Mouse (Mus musculus): ENCODE data around the gene Adamts20. TPM values are rescaled to one million over a fixed set of nuclear protein-coding genes. Genes with fewer than 3 reads are reported as not detected.
"Not testable (repeated sequence)": the region's sequence is repeated elsewhere in the genome, so short reads cannot be mapped to it uniquely, and the experiment has no call there.

The Adamts20 gene
- polyA plus RNA-seq (2015; fragmentation: Nextera tagmentation; extraction: Ambion mirVana), result 3.4 and 4.9 TPM in 2 replicates

- no peak within 1 kb of the TSS for H3K4me2 ChIP-seq
- no peaks in the 10 kb centered on the region for H3K9me3 ChIP-seq (replicated peaks)
- no peaks in the 10 kb centered on the region for H3K27me3 ChIP-seq
- H3K4me3 ChIP-seq, result no peak within 1 kb of the TSS
- no peaks in the 10 kb centered on the region for H3K36me3 ChIP-seq (ENCODE audit: poor library complexity, severe bottlenecking)
- no peak within 1 kb of the TSS for H3K27ac ChIP-seq
- H3K9ac ChIP-seq, result no peak within 1 kb of the TSS
- ATAC-seq, result no peak
- 83% methylated on average over 11 of the region's 11 CpGs for WGBS
- H3K4me1 ChIP-seq, result no peaks in the 10 kb centered on the region; the same call in 1 of the 2 replicates
These were observed at the start of gene Adamts20 for GRCm38 (mm10) chr15:94465318-94465717. TSS of gene Adamts20 (minus strand) at chr15:94465418.

DNA sequence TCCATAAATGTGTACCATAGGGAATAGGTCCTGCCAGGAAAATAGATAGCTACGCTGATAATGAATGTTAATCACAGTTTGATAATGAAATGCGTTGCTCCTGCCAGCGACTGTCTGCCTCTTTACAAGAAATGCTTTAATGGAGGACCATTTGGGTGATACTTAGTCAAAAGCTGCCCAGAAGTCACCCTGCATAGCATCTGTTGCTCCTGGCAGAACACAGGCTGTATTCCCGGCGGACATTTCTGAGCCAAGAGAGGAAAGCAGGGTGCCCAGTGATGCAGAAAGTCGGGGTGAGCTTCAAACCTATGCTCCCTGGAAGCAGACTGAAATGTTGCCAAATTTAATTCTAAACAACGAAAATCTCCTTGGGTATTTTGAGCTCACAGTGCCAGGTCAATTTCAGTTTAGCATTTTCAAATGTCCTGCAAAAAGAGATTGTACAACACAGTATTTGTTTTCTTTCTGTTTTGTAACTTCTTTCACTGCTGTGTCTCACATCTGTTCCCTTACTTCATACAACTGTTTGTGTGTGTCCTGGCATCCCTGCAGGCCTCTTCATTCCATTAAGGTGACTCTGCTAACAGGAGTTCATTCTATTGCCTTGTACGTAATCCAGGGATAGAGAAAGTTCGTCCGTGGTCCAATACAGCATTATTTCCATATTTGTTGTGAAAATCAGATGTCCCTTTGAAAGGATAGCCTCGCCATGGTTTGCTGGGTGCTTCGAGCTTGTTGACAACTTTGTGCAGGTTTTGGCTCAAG, 38.4 kb upstream of the Adamts20 start:
- Histone ChIP-seq H3K36me3 (ENCODE audit: poor library complexity, severe bottlenecking) (no peaks in the 10 kb centered on the region), H3K4me3 (no peak overlapping the region), H3K27me3 (no peaks in the 10 kb centered on the region), H3K9ac (no peak overlapping the region), H3K27ac (no peak overlapping the region), H3K9me3 (replicated peaks) (no peaks in the 10 kb centered on the region), H3K4me1 (peaks cover 11% of the 10 kb centered on the region), H3K4me2 (no peak overlapping the region)
- 56% methylated on average over 12 of the region's 12 CpGs for whole genome bisulfite sequencing
- peak; percentile 33; the same call in 1 of the 2 replicates for ATAC-seq

- H3K4me2 ChIP-seq, result no peak overlapping the region
- ATAC-seq, result no peak
- WGBS, result 92% methylated on average over 1 of the region's 1 CpGs
- H3K9me3 ChIP-seq (replicated peaks), result no peaks in the 10 kb centered on the region
- H3K36me3 ChIP-seq (ENCODE audit: poor library complexity, severe bottlenecking), result no peaks in the 10 kb centered on the region
- no peak overlapping the region for H3K4me3 ChIP-seq
- H3K9ac ChIP-seq, result no peak overlapping the region
- H3K27me3 ChIP-seq, result no peaks in the 10 kb centered on the region
- no peak overlapping the region for H3K27ac ChIP-seq
- peaks cover 8% of the 10 kb centered on the region for H3K4me1 ChIP-seq
These were observed 34.0 kb upstream of the Adamts20 start for GRCm38 (mm10) chr15:94499260-94499659.

GRCm38 (mm10) chr15:94495936-94496335, 30.7 kb upstream of the Adamts20 start:
- Histone ChIP-seq H3K4me1 (no peaks in the 10 kb centered on the region), H3K9ac (no peak overlapping the region), H3K27ac (no peak overlapping the region), H3K9me3 (replicated peaks) (no peaks in the 10 kb centered on the region), H3K4me2 (no peak overlapping the region), H3K4me3 (no peak overlapping the region), H3K27me3 (no peaks in the 10 kb centered on the region), H3K36me3 (ENCODE audit: poor library complexity, severe bottlenecking) (no peaks in the 10 kb centered on the region)
- WGBS, result 77% methylated on average over 10 of the region's 10 CpGs
- no peak for ATAC-seq

DNA sequence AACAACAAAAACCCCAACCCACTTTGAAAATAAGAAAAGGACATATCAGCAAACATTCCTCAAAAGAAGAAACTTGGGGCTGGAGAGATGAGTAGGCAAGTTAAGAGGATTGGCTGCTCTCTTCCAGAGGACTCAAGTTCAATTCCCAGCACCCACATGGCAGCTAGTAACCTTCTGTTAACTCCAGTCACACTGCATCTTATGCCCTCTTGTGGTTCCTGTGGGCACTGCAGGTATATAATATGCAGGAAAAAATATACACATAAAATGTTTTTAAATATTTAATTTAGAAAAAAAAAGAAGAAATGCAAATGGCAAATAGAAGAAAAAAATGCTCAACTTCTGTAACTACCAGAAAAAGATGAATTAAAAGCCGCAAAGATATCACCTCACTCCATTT, 29.2 kb upstream of the Adamts20 start:
- Histone ChIP-seq H3K4me2 (no peak overlapping the region), H3K9me3 (replicated peaks) (no peaks in the 10 kb centered on the region), H3K36me3 (ENCODE audit: poor library complexity, severe bottlenecking) (no peaks in the 10 kb centered on the region), H3K4me1 (no peaks in the 10 kb centered on the region), H3K27me3 (no peaks in the 10 kb centered on the region), H3K9ac (no peak overlapping the region), H3K27ac (no peak overlapping the region), H3K4me3 (no peak overlapping the region)
- ATAC-seq, result no peak
- 92% methylated on average over 1 of the region's 1 CpGs for WGBS

DNA sequence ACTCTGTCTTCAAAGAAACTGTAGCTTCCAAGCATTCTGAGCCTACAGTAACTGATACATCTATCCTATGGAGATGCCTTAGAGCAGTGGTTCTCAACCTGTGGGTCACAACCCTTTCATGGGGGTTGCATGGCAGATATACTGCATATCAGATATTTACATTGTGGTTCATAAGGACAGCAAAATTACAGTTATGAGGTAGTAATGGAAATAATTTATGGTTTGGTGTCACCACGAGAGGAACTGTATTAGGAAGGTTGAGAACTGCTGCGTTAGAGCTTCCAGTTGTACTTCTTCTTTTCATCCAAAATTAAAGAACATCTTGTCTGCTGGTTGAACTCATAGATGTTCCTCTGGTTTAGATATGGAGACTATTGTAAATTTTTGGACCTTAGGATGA, 24.2 kb upstream of the Adamts20 start:
- Histone ChIP-seq H3K9ac (no peak overlapping the region), H3K27ac (no peak overlapping the region), H3K4me2 (no peak overlapping the region), H3K27me3 (no peaks in the 10 kb centered on the region), H3K36me3 (ENCODE audit: poor library complexity, severe bottlenecking) (no peaks in the 10 kb centered on the region), H3K4me3 (no peak overlapping the region), H3K4me1 (no peaks in the 10 kb centered on the region), H3K9me3 (replicated peaks) (no peaks in the 10 kb centered on the region)
- ATAC-seq, result no peak
- 92% methylated on average over 2 of the region's 2 CpGs for WGBS

DNA sequence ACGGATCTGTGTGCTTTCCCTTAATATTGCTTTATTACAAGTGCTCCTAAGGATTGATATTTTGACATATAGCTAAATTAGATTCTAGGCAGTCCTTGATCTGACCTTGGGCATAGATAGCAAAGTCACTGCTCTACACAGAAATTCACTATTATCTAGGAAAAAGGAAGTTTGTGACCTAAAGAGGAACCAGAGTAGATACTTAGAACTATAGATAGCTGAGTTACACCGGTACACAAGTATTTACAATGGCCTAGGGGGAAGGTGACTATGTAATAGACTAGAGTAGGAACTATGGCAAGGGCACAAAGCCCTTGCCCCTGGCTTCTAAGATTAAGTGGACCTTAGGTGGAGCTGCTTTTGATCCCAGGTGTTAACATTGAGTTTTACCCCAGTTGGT, 22.8 kb upstream of the Adamts20 start:
- H3K9me3 ChIP-seq (replicated peaks); H3K4me1 ChIP-seq; H3K9ac ChIP-seq; H3K36me3 ChIP-seq (ENCODE audit: poor library complexity, severe bottlenecking); H3K27ac ChIP-seq; ATAC-seq; H3K27me3 ChIP-seq; H3K4me3 ChIP-seq; H3K4me2 ChIP-seq: not testable (repeated sequence)
- WGBS, result 94% methylated on average over 2 of the region's 2 CpGs

- H3K4me3 ChIP-seq, result no peak overlapping the region
- no peak overlapping the region for H3K27ac ChIP-seq
- H3K27me3 ChIP-seq, result no peaks in the 10 kb centered on the region
- peak; percentile 73; the same call in 1 of the 2 replicates for ATAC-seq
- H3K4me1 ChIP-seq, result peaks cover 34% of the 10 kb centered on the region
- no peaks in the 10 kb centered on the region for H3K9me3 ChIP-seq (replicated peaks)
- WGBS, result 37% methylated on average over 2 of the region's 2 CpGs
- no peak overlapping the region for H3K4me2 ChIP-seq
- no peak overlapping the region for H3K9ac ChIP-seq
- no peaks in the 10 kb centered on the region for H3K36me3 ChIP-seq (ENCODE audit: poor library complexity, severe bottlenecking)
These were observed 17.3 kb upstream of the Adamts20 start for GRCm38 (mm10) chr15:94482555-94482954.

- H3K27me3 ChIP-seq, result no peaks in the 10 kb centered on the region
- no peak overlapping the region for H3K4me2 ChIP-seq
- no peaks in the 10 kb centered on the region for H3K36me3 ChIP-seq (ENCODE audit: poor library complexity, severe bottlenecking)
- no peak for ATAC-seq
- H3K9ac ChIP-seq, result no peak overlapping the region
- no peaks in the 10 kb centered on the region for H3K9me3 ChIP-seq (replicated peaks)
- H3K4me1 ChIP-seq, result peaks cover 37% of the 10 kb centered on the region
- WGBS, result 95% methylated on average over 4 of the region's 4 CpGs
- H3K27ac ChIP-seq, result no peak overlapping the region
- H3K4me3 ChIP-seq, result no peak overlapping the region
These were observed 15.6 kb upstream of the Adamts20 start for GRCm38 (mm10) chr15:94480792-94481191.

- Histone ChIP-seq H3K9ac (no peak overlapping the region), H3K9me3 (replicated peaks) (no peaks in the 10 kb centered on the region), H3K4me3 (no peak overlapping the region), H3K36me3 (ENCODE audit: poor library complexity, severe bottlenecking) (no peaks in the 10 kb centered on the region), H3K4me2 (no peak overlapping the region), H3K27me3 (no peaks in the 10 kb centered on the region), H3K4me1 (peaks cover 37% of the 10 kb centered on the region), H3K27ac (peak overlapping the region; percentile 44; the same call in 1 of the 2 replicates)
- 79% methylated on average over 5 of the region's 5 CpGs for WGBS
- no peak for ATAC-seq
These were observed 15.0 kb upstream of the Adamts20 start for GRCm38 (mm10) chr15:94480248-94480647.

- no peaks in the 10 kb centered on the region for H3K36me3 ChIP-seq (ENCODE audit: poor library complexity, severe bottlenecking)
- peak overlapping the region; percentile 44; the same call in 1 of the 2 replicates for H3K27ac ChIP-seq
- peaks cover 37% of the 10 kb centered on the region for H3K4me1 ChIP-seq
- WGBS, result 37% methylated on average over 3 of the region's 3 CpGs
- H3K9ac ChIP-seq, result no peak overlapping the region
- H3K4me2 ChIP-seq, result no peak overlapping the region
- no peak overlapping the region for H3K4me3 ChIP-seq
- peak; percentile 42; the same call in 1 of the 2 replicates for ATAC-seq
- H3K9me3 ChIP-seq (replicated peaks), result no peaks in the 10 kb centered on the region
- no peaks in the 10 kb centered on the region for H3K27me3 ChIP-seq
These were observed 14.4 kb upstream of the Adamts20 start for GRCm38 (mm10) chr15:94479513-94480136.

DNA sequence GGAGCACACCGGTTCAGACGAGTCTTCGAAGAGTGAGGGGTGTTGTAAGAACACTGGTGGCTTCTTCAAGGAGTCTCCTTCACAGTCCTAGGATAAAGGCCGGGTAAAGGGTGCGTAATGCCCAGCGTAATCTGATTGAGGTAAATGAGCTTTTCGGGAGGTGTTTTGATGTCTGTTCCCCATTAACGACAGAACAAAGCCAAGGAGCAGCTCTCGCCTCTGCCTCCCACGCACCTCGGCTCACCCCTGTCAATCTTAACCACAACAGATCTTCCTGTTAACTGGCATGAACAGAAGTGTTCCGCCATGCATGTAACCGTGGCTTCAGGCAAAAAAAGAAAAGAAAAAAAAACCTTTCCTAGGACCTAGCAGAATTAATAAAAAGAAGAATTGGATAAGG, 13.5 kb upstream of the Adamts20 start:
- no peaks in the 10 kb centered on the region for H3K27me3 ChIP-seq
- H3K27ac ChIP-seq, result peak overlapping the region; percentile 7; the same call in 1 of the 2 replicates
- peak overlapping the region; percentile 21; the same call in 1 of the 2 replicates for H3K4me2 ChIP-seq
- WGBS, result 8% methylated on average over 13 of the region's 13 CpGs
- no peaks in the 10 kb centered on the region for H3K36me3 ChIP-seq (ENCODE audit: poor library complexity, severe bottlenecking)
- peaks cover 37% of the 10 kb centered on the region for H3K4me1 ChIP-seq
- H3K4me3 ChIP-seq, result no peak overlapping the region
- peak; percentile 26; the same call in 1 of the 2 replicates for ATAC-seq
- no peaks in the 10 kb centered on the region for H3K9me3 ChIP-seq (replicated peaks)
- H3K9ac ChIP-seq, result no peak overlapping the region
